Mouse (Mus musculus): Measurements from ENCODE around the gene Tns3.
A peak's percentile ranks its signal among the peaks of the same experiment; 100 is the strongest.

Gene Tns3

GRCm38 (mm10) chr11:8468161-8469091, 195.9 kb downstream of the Tns3 start:
- peak; percentile 60 for DNase-seq

GRCm38 (mm10) chr11:8467403-8468160, 196.8 kb downstream of the Tns3 start:
- DNase-seq: no peak

- no peak for DNase-seq
Measured at GRCm38 (mm10) chr11:8463866-8464265, 200.5 kb downstream of the Tns3 start.

- no peak for DNase-seq
Measured at GRCm38 (mm10) chr11:8462827-8463405, 201.4 kb downstream of the Tns3 start.

- DNase-seq: no peak
Measured at GRCm38 (mm10) chr11:8460835-8461234, 203.5 kb downstream of the Tns3 start.

- DNase-seq: peak; percentile 23
Measured at GRCm38 (mm10) chr11:8457951-8458350, 206.4 kb downstream of the Tns3 start.

GRCm38 (mm10) chr11:8456586-8457285, 207.6 kb downstream of the Tns3 start:
- DNase-seq: no peak

- DNase-seq: no peak
Measured at GRCm38 (mm10) chr11:8455650-8456049, 208.7 kb downstream of the Tns3 start.

- no peak for DNase-seq
Measured at GRCm38 (mm10) chr11:8453252-8453651, 211.1 kb downstream of the Tns3 start.

- no peak for DNase-seq
Measured at GRCm38 (mm10) chr11:8451597-8452201, 212.6 kb downstream of the Tns3 start.

GRCm38 (mm10) chr11:8450540-8450939, 213.8 kb downstream of the Tns3 start:
- DNase-seq: no peak

- peak; percentile 73 for DNase-seq
Measured at GRCm38 (mm10) chr11:8445915-8446356, 218.4 kb downstream of the Tns3 start.

GRCm38 (mm10) chr11:8444759-8445422, 219.4 kb downstream of the Tns3 start:
- no peak for DNase-seq

GRCm38 (mm10) chr11:8443539-8444292, 220.6 kb downstream of the Tns3 start:
- no peak for DNase-seq

- DNase-seq: no peak
Measured at GRCm38 (mm10) chr11:8440706-8441105, 223.6 kb downstream of the Tns3 start.

GRCm38 (mm10) chr11:8440221-8440620, 224.1 kb downstream of the Tns3 start:
- DNase-seq: no peak

- DNase-seq: no peak
Measured at GRCm38 (mm10) chr11:8439035-8439434, 225.3 kb downstream of the Tns3 start.

GRCm38 (mm10) chr11:8438269-8438668, 226.1 kb downstream of the Tns3 start:
- no peak for DNase-seq

GRCm38 (mm10) chr11:8435101-8435500, 229.2 kb downstream of the Tns3 start:
- no peak for DNase-seq

- no peak for DNase-seq
Measured at GRCm38 (mm10) chr11:8434366-8434765, 230.0 kb downstream of the Tns3 start.

GRCm38 (mm10) chr11:8433443-8433842, 230.9 kb downstream of the Tns3 start:
- DNase-seq: no peak
